Mouse (Mus musculus) heart, embryonic 12.5 days (tissue): ENCODE results near the gene Kcnip4. TPM values are rescaled to one million over a fixed set of nuclear protein-coding genes. Genes with fewer than 3 reads are reported as not detected.

Experiments
- ATAC-seq: fragments of 200-750 bp; cut with Nextera tagmentation; 2 replicates; pipeline ENCODE4 v1.8.0; 2017; ENCODE audit warnings: moderate TSS enrichment, moderate library complexity; ENCODE audit not compliant: insufficient number of reproducible peaks, low FRiP score
- H3K27ac ChIP-seq: fragments of 300-500 bp; sonication (generic); 2 replicates; pipeline ENCODE4 v1.5.1; 2016; ENCODE audit warnings: mild to moderate bottlenecking, moderate library complexity; ENCODE audit not compliant: poor library complexity, severe bottlenecking
- H3K27me3 ChIP-seq: fragments of 300-500 bp; sonication (generic); replicated peaks from 2 replicates; pipeline ENCODE4 v1.6.1; 2016; ENCODE audit warnings: mild to moderate bottlenecking, moderate library complexity
- H3K36me3 ChIP-seq: fragments of 300-500 bp; sonication (generic); 2 replicates; pipeline ENCODE4 v1.6.1; 2016; ENCODE audit warnings: mild to moderate bottlenecking, moderate library complexity
- H3K4me1 ChIP-seq: fragments of 300-500 bp; sonication (generic); replicated peaks from 2 replicates; pipeline ENCODE4 v1.6.1; 2016; ENCODE audit warnings: mild to moderate bottlenecking
- H3K4me2 ChIP-seq: fragments of 300-500 bp; sonication (generic); 2 replicates; pipeline ENCODE4 v1.6.1; 2016; ENCODE audit warnings: mild to moderate bottlenecking, moderate library complexity
- H3K4me3 ChIP-seq: fragments of 300-500 bp; sonication (generic); 2 replicates; pipeline ENCODE4 v1.5.1; 2016; ENCODE audit warnings: mild to moderate bottlenecking
- H3K9ac ChIP-seq: fragments of 300-500 bp; sonication (generic); 2 replicates; pipeline ENCODE4 v1.6.1; 2016; ENCODE audit warnings: mild to moderate bottlenecking, moderate library complexity
- H3K9me3 ChIP-seq: fragments of 300-500 bp; sonication (generic); replicated peaks from 2 replicates; pipeline ENCODE4 v1.6.1; 2016; ENCODE audit warnings: mild to moderate bottlenecking, moderate library complexity
- WGBS: fragments of 180-500 bp; shearing (Covaris S2); methylation state at CpG from one replicate; pipeline ENCODE4 v1.1.7; 2016; 5-methylcytosine and 5-hydroxymethylcytosine counted together
- polyA plus RNA-seq: library from polyadenylated mRNA; unstranded; fragments of >200 nt; fragmentation: Nextera tagmentation; extraction: Ambion mirVana; gene quantifications from 2 replicates; pipeline ENCODE4 v1.2.1, GENCODE M21; 2016

Kcnip4 gene
- polyA plus RNA-seq, 1 experiment from 2014 or later = 0.80 TPM

GRCm38 (mm10) chr5:48489549-48490288 is 1035.0 kb downstream of the Kcnip4 start:
- Histone ChIP-seq H3K9ac (no peak overlapping the region), H3K9me3 (no peaks in the 10 kb centered on the region), H3K4me3 (no peak overlapping the region), H3K36me3 (no peaks in the 10 kb centered on the region), H3K4me2 (no peak overlapping the region), H3K27me3 (no peaks in the 10 kb centered on the region), H3K27ac (no peak overlapping the region), H3K4me1 (no peaks in the 10 kb centered on the region)
- 48% methylated on average over 5 of the region's 5 CpGs for WGBS
- ATAC-seq = no peak

GRCm38 (mm10) chr5:48483112-48483511 is 1041.6 kb downstream of the Kcnip4 start:
- WGBS = 82% methylated on average over 2 of the region's 2 CpGs

GRCm38 (mm10) chr5:48460221-48460620 is 1064.5 kb downstream of the Kcnip4 start:
- Histone ChIP-seq H3K27ac (no peak overlapping the region), H3K27me3 (no peaks in the 10 kb centered on the region), H3K4me3 (no peak overlapping the region), H3K36me3 (no peaks in the 10 kb centered on the region), H3K9me3 (no peaks in the 10 kb centered on the region), H3K9ac (no peak overlapping the region), H3K4me2 (no peak overlapping the region), H3K4me1 (no peaks in the 10 kb centered on the region)
- 52% methylated on average over 2 of the region's 2 CpGs for WGBS
- no peak for ATAC-seq

More at GRCm38 (mm10) chr5:48483112-48483511, 1041.6 kb downstream of the Kcnip4 start:
- Histone ChIP-seq H3K36me3 (no peaks in the 10 kb centered on the region), H3K9me3 (no peaks in the 10 kb centered on the region), H3K9ac (no peak overlapping the region), H3K4me3 (no peak overlapping the region), H3K27ac (no peak overlapping the region), H3K27me3 (no peaks in the 10 kb centered on the region), H3K4me1 (no peaks in the 10 kb centered on the region), H3K4me2 (no peak overlapping the region)
- ATAC-seq = no peak

GRCm38 (mm10) chr5:48448888-48449287 is 1075.8 kb downstream of the Kcnip4 start:
- no peak overlapping the region for H3K27ac ChIP-seq
- 57% methylated on average over 1 of the region's 1 CpGs for WGBS
- no peak overlapping the region for H3K4me3 ChIP-seq
- no peaks in the 10 kb centered on the region for H3K9me3 ChIP-seq
- no peaks in the 10 kb centered on the region for H3K27me3 ChIP-seq
- no peak for ATAC-seq
- no peaks in the 10 kb centered on the region for H3K36me3 ChIP-seq
- H3K9ac ChIP-seq = no peak overlapping the region
- no peak overlapping the region for H3K4me2 ChIP-seq
- no peaks in the 10 kb centered on the region for H3K4me1 ChIP-seq

- Histone ChIP-seq H3K27me3 (no peaks in the 10 kb centered on the region), H3K36me3 (no peaks in the 10 kb centered on the region), H3K27ac (no peak overlapping the region), H3K9ac (no peak overlapping the region), H3K4me1 (no peaks in the 10 kb centered on the region), H3K9me3 (no peaks in the 10 kb centered on the region), H3K4me3 (no peak overlapping the region), H3K4me2 (no peak overlapping the region)
- no peak for ATAC-seq
These were observed 1094.2 kb downstream of the Kcnip4 start for GRCm38 (mm10) chr5:48430459-48430858.

- ATAC-seq = no peak
- H3K4me2 ChIP-seq = no peak overlapping the region
- no peaks in the 10 kb centered on the region for H3K27me3 ChIP-seq
- no peak overlapping the region for H3K4me3 ChIP-seq
- 81% methylated on average over 1 of the region's 1 CpGs for WGBS
- H3K4me1 ChIP-seq = no peaks in the 10 kb centered on the region
- no peaks in the 10 kb centered on the region for H3K36me3 ChIP-seq
- H3K9ac ChIP-seq = no peak overlapping the region
- H3K27ac ChIP-seq = no peak overlapping the region
- no peaks in the 10 kb centered on the region for H3K9me3 ChIP-seq
These were observed 1102.8 kb downstream of the Kcnip4 start for GRCm38 (mm10) chr5:48421957-48422356.

- Histone ChIP-seq H3K4me3 (no peak overlapping the region), H3K4me2 (no peak overlapping the region), H3K4me1 (no peaks in the 10 kb centered on the region), H3K9ac (no peak overlapping the region), H3K27me3 (no peaks in the 10 kb centered on the region), H3K27ac (no peak overlapping the region), H3K9me3 (no peaks in the 10 kb centered on the region), H3K36me3 (no peaks in the 10 kb centered on the region)
- no peak for ATAC-seq
- 68% methylated on average over 2 of the region's 2 CpGs for WGBS
These were observed 1105.0 kb downstream of the Kcnip4 start for GRCm38 (mm10) chr5:48419741-48420140.

- no peak overlapping the region for H3K4me2 ChIP-seq
- H3K9me3 ChIP-seq = no peaks in the 10 kb centered on the region
- H3K27ac ChIP-seq = no peak overlapping the region
- 91% methylated on average over 4 of the region's 4 CpGs for WGBS
- no peaks in the 10 kb centered on the region for H3K27me3 ChIP-seq
- ATAC-seq = no peak
- H3K4me1 ChIP-seq = peaks cover 7% of the 10 kb centered on the region
- H3K4me3 ChIP-seq = no peak overlapping the region
- peaks cover 4% of the 10 kb centered on the region; the same call in 1 of the 2 replicates for H3K36me3 ChIP-seq
- H3K9ac ChIP-seq = no peak overlapping the region
These were observed 1112.4 kb downstream of the Kcnip4 start for GRCm38 (mm10) chr5:48412261-48412660.

- H3K27ac ChIP-seq = no peak overlapping the region
- H3K4me1 ChIP-seq = peaks cover 7% of the 10 kb centered on the region
- no peak for ATAC-seq
- no peak overlapping the region for H3K4me2 ChIP-seq
- peaks cover 4% of the 10 kb centered on the region; the same call in 1 of the 2 replicates for H3K36me3 ChIP-seq
- 79% methylated on average over 4 of the region's 4 CpGs for WGBS
- no peak overlapping the region for H3K9ac ChIP-seq
- H3K9me3 ChIP-seq = no peaks in the 10 kb centered on the region
- H3K4me3 ChIP-seq = no peak overlapping the region
- H3K27me3 ChIP-seq = no peaks in the 10 kb centered on the region
These were observed 1113.2 kb downstream of the Kcnip4 start for GRCm38 (mm10) chr5:48411462-48411861.

- peaks cover 7% of the 10 kb centered on the region for H3K4me1 ChIP-seq
- H3K4me3 ChIP-seq = no peak overlapping the region
- H3K36me3 ChIP-seq = peaks cover 4% of the 10 kb centered on the region; the same call in 1 of the 2 replicates
- no peak overlapping the region for H3K27ac ChIP-seq
- H3K27me3 ChIP-seq = no peaks in the 10 kb centered on the region
- H3K9ac ChIP-seq = no peak overlapping the region
- H3K4me2 ChIP-seq = no peak overlapping the region
- ATAC-seq = no peak
- WGBS = 71% methylated on average over 5 of the region's 5 CpGs
- no peaks in the 10 kb centered on the region for H3K9me3 ChIP-seq
These were observed 1114.4 kb downstream of the Kcnip4 start for GRCm38 (mm10) chr5:48410348-48410747.

- ATAC-seq = no peak
- Histone ChIP-seq H3K27ac (no peak overlapping the region), H3K36me3 (no peaks in the 10 kb centered on the region; the same call in 1 of the 2 replicates), H3K4me1 (peaks cover 7% of the 10 kb centered on the region), H3K4me3 (no peak overlapping the region), H3K4me2 (no peak overlapping the region), H3K9me3 (no peaks in the 10 kb centered on the region), H3K9ac (no peak overlapping the region), H3K27me3 (no peaks in the 10 kb centered on the region)
- WGBS = 19% methylated on average over 4 of the region's 4 CpGs
These were observed 1116.4 kb downstream of the Kcnip4 start for GRCm38 (mm10) chr5:48408276-48408675.

GRCm38 (mm10) chr5:48402497-48402896 is 1122.2 kb downstream of the Kcnip4 start:
- no peak overlapping the region for H3K9ac ChIP-seq
- no peaks in the 10 kb centered on the region for H3K4me1 ChIP-seq
- H3K27me3 ChIP-seq = no peaks in the 10 kb centered on the region
- H3K27ac ChIP-seq = no peak overlapping the region
- H3K36me3 ChIP-seq = no peaks in the 10 kb centered on the region
- no peaks in the 10 kb centered on the region for H3K9me3 ChIP-seq
- WGBS = 46% methylated on average over 3 of the region's 3 CpGs
- H3K4me3 ChIP-seq = no peak overlapping the region
- H3K4me2 ChIP-seq = no peak overlapping the region
- peak; percentile 69 for ATAC-seq
